Mouse (Mus musculus) liver (tissue): Measurements from ENCODE around the gene Ddx11.

Source experiments
- DNase-seq: peaks from one replicate; pipeline ENCODE4 v3.0.0-alpha.2; 2020; ENCODE audit warnings: mixed read lengths

Ddx11 gene

DNA sequence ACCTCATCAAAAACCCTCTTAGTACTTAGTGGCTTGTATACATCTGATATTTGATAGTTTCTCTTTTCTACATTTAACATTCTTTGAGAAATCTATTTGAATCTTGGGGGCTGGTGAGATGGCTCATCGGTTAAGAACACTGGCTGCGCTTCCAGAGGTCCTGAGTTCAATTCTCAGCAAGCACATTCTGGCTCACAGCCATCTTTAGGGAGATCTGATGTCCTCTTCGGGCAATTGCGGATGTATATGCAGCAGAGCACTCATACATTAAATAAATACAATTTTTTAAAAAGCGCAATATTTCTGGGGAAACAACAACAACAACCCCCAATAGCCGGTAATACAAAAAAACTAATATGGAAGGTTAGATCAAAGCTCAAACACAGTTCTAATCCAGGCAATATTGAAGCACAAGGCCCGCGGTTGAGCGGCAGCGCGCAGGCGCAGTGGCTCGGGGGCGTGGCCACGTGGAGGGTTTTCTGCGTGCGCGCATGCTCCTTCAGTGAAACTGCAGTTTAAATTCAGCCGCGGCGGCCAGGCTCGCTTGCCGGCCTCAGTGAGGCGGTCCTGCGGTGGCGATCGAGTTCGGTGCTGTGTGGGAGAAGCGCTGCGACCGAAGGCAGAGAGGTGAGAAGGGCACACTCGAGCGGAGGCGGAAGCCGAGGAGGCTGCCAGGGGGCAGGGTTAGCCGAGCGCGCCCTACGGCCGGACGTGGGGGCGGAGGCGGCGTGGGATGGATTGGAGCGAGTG, at the start of gene Ddx11:
Ddx11 (plus strand) TSS at position 455 of the 750 bp plus-strand sequence.
- peak; percentile 94 for DNase-seq

DNA sequence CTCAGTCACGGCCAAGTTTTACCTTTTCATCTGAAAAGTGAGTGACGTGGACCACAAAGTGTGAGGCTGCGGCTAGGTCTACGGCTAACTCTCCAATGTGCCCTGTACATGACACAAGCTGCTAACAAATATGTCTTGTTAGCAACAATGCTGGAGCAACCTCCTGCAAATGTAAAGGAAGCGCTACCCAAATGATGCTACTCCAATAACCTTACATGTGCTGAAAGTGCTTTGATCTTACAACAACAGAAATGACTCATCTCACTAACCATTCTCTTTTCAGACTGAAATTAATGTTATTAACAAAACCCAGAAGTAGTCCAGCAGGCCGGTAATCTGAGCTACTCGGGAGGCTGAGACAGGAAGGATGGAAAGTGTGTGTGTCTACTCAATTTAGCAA, 49.3 kb upstream of the Ddx11 start:
- no peak for DNase-seq

DNA sequence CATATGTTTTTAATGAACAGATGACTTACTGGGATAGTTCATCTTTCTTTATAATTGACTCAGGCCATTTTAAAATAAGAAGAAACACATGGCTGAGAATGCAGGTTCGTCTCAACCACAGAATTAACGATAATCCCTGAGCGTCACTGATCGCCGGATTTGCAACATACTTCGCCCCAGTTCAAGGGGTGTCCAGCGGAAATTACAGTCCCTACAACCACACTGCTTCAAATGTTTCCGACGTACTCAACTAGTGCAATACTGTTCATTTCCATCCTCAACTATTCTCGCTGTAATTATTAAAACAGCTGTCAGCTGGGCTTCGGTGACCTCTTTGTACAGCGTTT, 47.5 kb upstream of the Ddx11 start:
- DNase-seq: no peak

DNA sequence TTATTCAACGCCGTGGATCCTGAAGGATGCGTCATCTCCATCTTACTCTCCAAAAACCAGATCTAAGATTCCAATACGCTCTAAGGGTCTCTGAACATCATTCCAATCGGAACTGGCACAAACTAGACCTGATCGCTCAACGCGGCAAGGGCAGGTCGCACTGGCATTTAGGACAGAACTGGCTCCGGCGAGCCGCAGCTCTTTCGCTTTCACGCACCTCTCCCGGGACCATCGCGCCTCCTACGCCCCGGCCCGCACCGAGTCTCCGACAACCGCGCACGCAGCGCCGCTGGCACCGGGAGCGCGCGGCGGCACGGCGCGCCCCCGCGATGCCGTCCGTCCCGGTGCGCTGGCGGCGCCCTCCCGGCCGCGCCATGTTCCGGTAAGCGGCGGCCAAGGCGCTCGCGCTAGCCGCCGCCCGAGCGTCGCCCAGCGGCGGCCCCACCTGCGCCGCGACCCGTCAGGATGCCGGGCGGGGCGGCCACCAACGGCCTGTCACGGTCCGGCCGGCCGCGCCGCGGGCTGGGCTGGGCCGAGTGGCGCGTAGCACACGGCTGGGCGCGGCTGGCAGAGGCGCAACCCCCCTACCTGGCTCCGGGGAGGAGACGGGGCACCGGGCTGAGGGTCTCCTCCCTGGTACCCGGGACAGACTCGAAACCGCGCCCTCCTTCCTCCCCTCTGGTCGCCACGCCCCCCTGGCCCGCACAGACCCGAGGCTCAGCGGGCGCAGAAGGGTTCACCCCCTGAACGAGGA, 47.0 kb upstream of the Ddx11 start:
- no peak for DNase-seq

- peak; percentile 95 for DNase-seq
Measured at GRCm38 (mm10) chr17:66076934-66077333, 46.4 kb upstream of the Ddx11 start, which contains the start of gene Ankrd12. Gene Ankrd12 (minus strand): TSS chr17:66077089.

- no peak for DNase-seq
Measured at GRCm38 (mm10) chr17:66077437-66077850, 45.9 kb upstream of the Ddx11 start.

DNA sequence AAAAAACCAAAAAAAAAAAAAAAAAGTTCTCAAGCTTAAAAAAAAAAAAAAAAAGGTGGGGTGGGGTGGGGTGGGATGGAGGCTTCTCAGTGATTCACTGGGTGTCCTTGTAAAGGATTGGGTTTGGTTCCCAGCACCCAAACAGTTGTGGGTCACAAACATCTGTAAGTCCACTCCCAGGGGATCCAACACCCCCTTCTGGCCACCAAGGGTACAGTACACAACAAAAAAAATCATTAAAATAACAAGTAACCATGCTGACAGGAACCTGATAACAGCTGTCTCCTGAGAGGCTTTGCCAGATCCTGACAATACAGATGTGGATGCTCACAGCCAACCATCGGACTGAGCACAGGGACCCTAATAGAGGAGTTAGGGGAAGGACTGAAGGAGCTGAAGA, 38.8 kb upstream of the Ddx11 start:
- DNase-seq: no peak

- DNase-seq: no peak
Measured at GRCm38 (mm10) chr17:66085038-66085437, 38.3 kb upstream of the Ddx11 start.

DNA sequence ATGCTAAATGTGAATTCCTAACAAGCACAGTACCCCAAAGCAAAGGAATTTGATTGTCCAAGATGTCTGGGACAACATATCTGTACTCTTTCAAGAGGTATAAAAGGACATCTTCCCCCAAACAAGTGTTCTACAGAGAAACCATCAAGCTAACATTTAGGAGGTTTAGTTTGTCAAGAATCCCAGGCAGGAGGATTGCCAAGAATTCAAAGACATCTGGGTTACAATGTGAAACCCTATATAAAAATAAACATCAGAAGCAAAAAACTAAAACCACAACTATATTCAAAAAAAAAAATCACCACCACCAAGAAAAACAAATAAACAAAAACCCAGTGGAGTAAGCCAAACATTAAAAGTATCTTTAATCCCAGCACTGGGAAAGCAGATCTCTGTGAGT, 33.1 kb upstream of the Ddx11 start:
- DNase-seq: no peak

- no peak for DNase-seq
Measured at GRCm38 (mm10) chr17:66091392-66091791, 31.9 kb upstream of the Ddx11 start.

DNA sequence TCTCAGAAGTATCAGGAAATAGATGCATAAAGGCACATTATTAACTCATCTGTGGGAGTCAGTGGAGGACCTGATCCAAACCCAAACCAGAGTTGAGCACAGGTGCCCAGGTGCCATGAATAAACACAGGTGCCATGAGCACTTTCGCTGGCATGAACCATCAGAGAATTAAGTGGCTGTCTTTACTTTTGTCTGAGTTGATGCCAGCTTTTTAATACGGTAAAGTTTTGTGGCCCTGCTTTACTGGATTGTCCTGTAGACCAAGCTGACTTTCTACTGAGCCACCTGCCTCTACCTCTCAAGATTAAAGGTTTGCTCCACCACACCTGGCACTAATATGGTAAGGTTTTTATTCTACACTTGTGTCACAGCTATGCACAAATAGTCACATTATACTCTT, 31.3 kb upstream of the Ddx11 start:
- no peak for DNase-seq

DNA sequence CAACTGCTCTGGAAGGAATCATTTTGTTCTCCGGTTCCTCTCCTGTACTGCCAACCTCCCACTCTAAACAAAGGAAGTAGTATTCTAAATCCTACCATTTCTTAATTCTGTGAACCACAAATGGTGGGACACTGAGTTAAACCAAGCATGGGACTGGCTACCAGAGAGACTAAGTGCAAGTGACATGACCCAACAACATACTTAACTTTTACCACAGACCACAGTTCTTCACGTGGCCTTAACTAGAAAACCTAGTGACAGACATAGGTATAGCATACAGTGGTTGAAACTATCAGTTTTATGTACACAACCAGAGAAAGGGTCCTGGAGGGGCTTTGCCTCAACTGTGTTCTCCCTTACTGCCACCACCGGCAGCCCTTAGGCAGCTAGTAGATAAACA, 30.7 kb upstream of the Ddx11 start:
- no peak for DNase-seq

GRCm38 (mm10) chr17:66100566-66101379, 22.5 kb upstream of the Ddx11 start:
- DNase-seq: peak; percentile 57

- peak; percentile 97 for DNase-seq
Measured at GRCm38 (mm10) chr17:66101380-66102330, 21.7 kb upstream of the Ddx11 start, which contains the start of gene Ndufv2. Gene Ndufv2 (minus strand): TSS chr17:66101559.

- DNase-seq: no peak
Measured at GRCm38 (mm10) chr17:66104076-66104475, 19.2 kb upstream of the Ddx11 start.

DNA sequence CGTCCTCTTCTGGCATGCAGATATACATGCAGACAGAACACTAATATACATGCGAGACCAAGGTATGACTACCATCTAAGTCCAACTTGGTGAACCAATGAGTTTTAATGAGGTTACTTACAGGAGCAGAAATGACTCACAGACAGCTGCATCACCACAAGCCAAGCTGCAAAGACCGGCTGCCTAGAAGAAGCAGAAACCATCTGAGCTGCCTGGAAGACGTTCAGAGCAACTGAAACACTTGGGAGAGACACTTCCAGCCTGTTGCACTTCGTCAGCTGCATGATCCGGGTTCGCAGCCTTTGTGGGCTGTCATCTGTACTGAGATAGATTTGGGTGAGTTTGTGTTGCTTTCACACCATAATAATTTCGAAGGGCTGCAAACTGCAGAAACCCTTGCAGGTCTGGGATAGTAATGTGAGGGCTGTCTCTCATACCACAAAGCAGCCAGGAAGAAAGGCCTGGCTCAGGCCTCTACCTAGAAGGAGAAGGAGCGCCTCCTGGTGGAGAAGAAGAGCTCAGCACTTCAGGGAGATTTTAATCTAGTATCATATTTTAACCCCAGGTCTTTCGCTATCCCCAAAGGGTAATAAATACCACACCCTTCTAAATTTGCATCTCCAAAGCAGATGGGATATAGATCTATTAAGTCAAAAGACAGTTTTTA, 16.6 kb upstream of the Ddx11 start:
- peak; percentile 64 for DNase-seq

DNA sequence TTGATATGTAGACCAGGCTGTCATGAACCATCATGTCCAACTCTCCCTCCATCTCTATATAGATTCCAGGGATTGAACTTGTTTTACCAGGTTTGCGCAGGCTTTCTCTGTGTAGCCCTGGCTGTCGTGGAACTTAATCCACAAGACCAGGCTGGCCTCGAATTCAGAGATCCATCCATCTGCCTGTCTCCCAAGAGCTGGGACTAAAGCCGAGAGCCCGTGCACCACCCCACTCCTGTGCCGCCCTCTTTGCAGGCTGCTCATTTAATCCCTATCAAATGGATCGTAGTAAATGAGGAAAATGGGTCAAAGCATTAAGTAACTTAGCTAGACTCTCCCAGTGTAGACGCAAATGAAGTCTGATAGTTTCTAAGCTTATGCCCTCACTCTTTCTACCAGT, 15.9 kb upstream of the Ddx11 start:
- no peak for DNase-seq

DNA sequence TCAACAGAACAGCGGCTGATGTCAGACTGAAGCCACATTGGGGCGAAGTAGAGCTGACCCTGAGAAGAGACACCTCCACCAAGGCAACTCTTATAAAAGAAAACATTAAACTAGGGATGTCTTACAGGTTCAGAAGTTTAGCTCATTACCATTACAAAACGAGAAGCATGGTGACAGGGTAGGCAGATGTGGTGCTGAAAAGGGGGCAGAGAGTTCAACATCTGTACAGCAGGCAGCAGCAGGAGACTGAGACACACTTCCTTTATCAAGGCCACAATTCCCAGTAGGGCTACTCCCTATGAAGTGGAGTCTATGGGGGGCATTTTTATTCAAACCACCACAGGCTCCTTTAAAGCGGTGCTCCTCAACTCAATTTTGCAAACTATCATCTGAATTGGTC, 15.1 kb upstream of the Ddx11 start:
- no peak for DNase-seq

- no peak for DNase-seq
Measured at GRCm38 (mm10) chr17:66110746-66111145, 12.6 kb upstream of the Ddx11 start.

- DNase-seq: peak; percentile 95
Measured at GRCm38 (mm10) chr17:66111402-66111959, 11.8 kb upstream of the Ddx11 start, which contains the start of gene Washc1. Gene Washc1 (plus strand): TSS chr17:66111545.

DNA sequence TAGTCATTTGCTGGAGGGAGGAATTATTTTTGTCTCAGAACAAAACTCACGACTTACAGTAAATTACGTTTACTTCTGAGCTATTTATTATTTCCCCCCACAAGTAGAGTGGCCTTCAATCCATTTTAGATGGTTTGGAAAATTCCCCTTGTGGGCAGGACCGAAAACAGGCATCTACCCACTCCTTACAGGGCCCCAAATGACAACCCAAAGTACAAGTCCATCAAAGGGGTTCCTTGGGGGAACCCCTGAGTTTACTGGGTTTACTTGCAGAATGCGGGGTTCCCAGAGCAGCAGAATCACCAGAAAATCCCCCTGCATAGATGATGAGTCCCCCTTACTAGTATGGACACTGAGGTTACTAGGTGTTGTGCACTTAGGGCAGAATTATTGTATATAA, 11.2 kb upstream of the Ddx11 start:
- no peak for DNase-seq
